Mouse (Mus musculus) megakaryocyte, adult 5-6 weeks (primary cell): ENCODE results near the gene Barx1. TPM values are rescaled to one million over a fixed set of nuclear protein-coding genes. Genes with fewer than 3 reads are reported as not detected.

Experiments
- ATAC-seq: 2 replicates; pipeline ENCODE4 v1.8.0; 2016; ENCODE audit warnings: mild to moderate bottlenecking, inconsistent platforms; ENCODE audit not compliant: poor library complexity, severe bottlenecking
- total RNA-seq, 2 experiments: library from RNA; stranded (forward) in 1 of 2; stranded (reverse) in 1 of 2; fragments of 153-499, 151-499 nt in 1 of 2; fragments of 221-1000, 200-1000 nt in 1 of 2; gene quantifications; 2 replicates each; pipeline versions ENCODE4 v1.2.3 to v1.2.4; 2015 to 2017

Gene Barx1
- total RNA-seq, 2 experiments from 2014 or later = not detected

DNA sequence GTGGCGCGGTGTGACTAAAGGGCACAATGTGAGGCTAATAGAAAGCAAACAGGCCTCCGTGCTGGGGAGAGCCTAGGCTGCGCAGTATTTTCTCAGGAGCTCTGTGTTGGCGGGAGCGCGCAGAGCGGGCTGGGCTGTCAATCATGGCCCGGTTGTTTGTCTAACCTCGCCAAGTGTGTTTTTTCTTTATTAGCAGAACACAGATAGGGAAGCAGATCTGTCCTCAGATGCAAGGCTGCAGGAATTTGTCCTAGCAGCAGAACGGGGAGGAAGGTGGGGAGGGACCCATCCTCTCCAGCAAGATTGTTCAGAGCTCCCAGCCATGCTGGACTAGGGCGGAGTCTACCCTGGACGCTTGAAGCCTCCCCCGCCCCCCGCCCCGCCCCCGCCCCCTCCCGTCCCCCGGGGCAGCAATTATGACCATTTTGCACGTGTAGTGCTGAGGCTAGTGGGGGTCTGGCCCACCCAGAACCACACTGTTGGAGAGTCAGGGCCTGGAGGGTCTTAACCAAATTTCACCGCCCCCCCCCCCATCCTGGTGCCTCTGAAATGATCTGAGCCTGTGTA lies 43.7 kb downstream of the Barx1 start:
- no peak for ATAC-seq

DNA sequence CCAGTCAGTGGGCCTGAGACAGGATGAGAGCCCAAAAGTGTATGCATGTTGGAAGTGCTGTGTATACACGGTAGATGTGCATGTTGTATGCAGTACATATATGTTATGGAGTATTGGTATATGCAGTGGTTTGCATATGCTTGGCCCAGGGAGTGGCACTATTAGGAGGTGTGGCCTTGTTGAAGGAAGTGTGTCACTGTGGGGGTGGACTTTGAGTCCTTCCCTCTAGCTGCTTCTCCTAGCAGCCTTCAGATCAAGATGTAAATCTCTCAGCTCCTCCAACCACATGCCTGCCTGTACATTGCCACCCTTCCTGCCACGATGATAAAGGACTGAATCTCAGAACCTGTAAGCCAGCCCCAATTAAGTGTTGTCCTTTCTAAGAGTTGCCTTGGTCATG lies 49.9 kb downstream of the Barx1 start:
- ATAC-seq = no peak

DNA sequence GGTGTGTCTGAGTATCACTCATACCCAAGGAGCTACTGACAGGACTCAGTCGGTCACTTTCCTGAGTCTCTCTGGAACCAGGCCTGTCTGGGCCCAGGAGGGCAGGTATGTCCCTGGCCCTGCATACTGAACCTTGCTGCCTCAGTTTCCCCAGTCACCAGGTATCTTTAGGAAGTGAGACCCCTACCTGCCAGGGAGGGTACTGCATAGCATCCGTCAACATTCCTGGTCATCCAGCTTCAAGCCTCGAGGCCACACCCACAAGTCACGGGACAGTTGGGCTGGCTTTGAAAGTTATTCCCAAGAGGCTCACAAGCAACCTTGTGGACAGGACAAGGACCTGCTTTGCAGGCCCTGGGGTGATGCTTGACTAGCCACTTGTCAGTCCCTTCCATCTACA lies 53.3 kb downstream of the Barx1 start:
- ATAC-seq = no peak

Other genes with a start within 250 kb of the Barx1 start
- gene Zfp169, start 149.5 kb upstream of the Barx1 start, total RNA-seq (2015) = 8.1 and 10.7 TPM in 2 replicates
- 10.0 and 11.1 TPM in 2 replicates for gene Zfp169, start 149.5 kb upstream of the Barx1 start, total RNA-seq (2017)
- gene A830005F24Rik, start 149.4 kb upstream of the Barx1 start, total RNA-seq (2015) = not detected in 2 replicates
- gene A830005F24Rik, start 149.4 kb upstream of the Barx1 start, total RNA-seq (2017) = not detected in 2 replicates
- 1.6 and 1.9 TPM in 2 replicates for gene Ptpdc1, start 37.3 kb upstream of the Barx1 start, total RNA-seq (2015)
- 1.1 and 1.8 TPM in 2 replicates for gene Ptpdc1, start 37.3 kb upstream of the Barx1 start, total RNA-seq (2017)
- gene Phf2, start 208.1 kb downstream of the Barx1 start, total RNA-seq (2015) = 24.8 and 26.8 TPM in 2 replicates
- 9.9 and 15.3 TPM in 2 replicates for gene Phf2, start 208.1 kb downstream of the Barx1 start, total RNA-seq (2017)